Mouse (Mus musculus) T-helper 1 cell (primary cell): ENCODE results near the gene Tmem140.

Experiments used
- in situ Hi-C: fragments of 300-600 bp; cut with MboI, MseI; formaldehyde crosslinking; loops from one replicate; pipeline ENCODE4 v1.15.1; 2025; ENCODE audit warnings: high pct_unique_total_duplicates

The Tmem140 gene

DNA sequence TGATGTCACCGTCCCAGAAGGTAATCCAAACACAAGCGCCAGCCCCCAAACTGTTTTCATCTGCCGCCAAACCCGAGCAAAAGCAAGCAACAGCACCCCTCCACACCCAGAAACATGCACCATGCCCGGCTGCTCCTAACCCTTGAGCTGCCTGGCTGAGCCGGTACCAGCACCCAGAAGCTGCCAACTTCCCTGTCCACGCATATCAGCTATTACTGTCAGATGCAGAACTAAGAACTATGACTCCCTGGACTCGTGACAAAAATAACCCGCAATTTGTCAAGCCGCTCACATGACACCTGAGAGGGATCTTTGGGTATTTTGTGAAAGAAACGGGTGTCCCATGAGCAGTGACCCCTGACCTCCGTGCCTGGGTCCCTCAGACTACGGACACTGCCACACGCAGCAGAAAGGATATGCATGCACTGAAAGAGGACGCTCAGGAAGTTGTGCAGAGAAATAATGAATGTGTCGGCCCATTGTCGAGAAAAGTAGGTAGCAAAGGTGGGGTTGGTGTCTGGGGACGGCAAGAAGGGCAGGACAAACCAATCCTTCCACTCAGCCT, 44.8 kb downstream of the Tmem140 start:
- in situ Hi-C loops: no loop called here

DNA sequence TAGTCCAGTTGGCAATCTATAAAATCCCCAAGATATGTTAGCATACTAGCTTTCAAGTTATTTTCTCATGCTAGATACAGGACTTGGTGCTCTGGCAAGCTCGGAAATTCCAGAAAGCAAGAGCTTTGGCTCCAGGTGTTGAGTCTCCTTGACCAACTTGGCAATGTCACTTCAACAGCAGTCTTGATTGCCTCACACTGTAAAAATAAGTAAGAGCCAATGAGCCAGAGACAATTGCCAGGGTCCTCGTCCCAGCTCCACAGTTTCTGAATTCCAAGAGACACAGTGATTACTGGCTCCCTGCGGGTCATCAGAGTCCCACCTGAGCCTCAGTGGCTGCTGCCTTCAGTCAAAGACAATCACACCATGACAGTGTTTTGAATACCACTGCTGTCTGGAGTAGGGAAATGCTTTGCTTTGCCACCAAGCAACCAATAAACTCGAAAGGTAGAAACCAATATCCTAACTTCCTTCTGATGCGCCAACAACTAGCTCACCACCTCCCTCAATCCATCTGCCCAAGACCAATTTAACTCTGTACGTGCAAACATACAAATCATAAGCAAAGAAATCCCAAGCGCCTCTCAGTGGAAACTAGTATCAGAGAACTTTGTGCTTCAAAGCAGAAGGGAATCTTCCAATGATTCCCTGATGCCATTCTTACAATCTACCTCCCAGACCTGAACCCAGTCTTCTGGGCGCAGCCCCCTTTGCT, 46.8 kb downstream of the Tmem140 start:
- in situ Hi-C loops: no loop called here

DNA sequence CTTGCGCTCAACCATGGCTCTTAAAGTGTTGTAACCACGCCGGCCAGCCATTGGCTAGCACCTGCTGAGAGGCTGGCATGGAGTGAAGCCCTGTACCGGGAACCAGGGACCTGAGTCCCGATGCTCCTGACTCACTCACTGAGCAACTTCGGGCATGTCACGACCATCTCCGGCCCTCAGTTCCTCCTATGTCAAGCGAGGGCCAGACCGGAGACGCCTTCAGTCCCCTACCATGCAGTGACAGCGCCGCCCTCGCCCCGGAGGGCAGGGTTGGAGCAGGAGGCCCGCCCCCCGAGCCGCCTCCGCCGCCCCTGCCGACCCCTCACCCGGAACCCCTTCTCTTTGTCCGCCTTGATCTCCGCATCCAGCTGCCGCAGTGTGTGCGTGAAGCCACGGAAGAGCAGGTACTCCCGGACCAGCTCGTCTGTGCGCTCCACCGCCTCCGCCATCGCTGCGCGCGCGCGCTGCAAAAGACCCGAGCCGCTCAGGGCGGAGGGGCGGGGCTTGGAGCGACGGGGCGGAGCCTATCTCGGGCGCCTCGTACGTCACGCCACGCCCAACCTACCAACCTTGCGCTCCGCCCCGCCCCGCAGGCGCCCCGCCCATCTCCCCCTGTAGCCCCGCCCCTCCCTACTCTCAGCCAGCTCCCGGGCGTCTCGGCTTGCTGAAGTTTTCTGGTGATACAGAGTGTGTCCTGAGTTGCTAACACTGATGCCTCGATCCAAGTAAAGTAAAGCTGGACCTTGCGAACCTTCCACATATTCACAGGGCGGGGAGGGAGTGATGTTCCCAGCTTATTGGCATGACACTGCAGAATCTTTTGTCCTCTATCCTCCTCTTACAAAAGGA, 47.6 kb downstream of the Tmem140 start, which contains the start of gene Wdr91:
Gene Wdr91, minus strand, starts transcription at position 506 of the 849 bp plus-strand sequence.
- in situ Hi-C loops: no loop called here

DNA sequence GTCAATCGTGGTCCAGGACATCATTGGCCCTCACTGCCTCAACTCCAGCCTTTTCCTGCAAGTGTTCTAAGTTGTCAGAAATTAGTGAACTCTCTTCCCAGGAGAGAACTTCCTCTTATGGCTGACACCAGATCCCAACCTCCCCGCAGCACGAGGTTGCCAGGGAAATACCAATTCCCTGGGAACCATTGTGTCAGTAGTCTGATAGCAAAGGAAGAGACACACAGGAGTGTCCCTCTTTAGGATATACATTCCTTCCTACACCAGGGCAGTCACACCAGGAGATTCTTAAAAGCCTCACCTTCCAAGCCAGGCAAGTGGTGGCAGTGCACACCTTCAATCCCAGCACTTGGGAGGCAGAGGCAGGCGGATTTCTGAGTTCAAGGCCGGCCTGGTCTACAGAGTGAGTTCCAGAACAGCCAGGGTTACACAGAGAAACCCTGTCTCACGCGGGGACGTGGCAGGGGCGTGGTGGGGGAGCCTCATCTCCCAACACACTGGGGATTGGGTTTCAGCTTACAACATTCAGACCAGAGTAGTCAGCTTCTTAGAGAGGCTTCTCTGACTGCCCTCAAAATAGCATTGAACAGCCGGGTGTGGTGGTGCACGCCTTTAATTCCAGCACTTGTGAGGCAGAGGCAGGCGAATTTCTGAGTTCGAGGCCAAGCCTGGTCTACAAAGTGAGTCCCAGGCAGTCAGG, 50.5 kb downstream of the Tmem140 start:
- in situ Hi-C loops: no loop called here

DNA sequence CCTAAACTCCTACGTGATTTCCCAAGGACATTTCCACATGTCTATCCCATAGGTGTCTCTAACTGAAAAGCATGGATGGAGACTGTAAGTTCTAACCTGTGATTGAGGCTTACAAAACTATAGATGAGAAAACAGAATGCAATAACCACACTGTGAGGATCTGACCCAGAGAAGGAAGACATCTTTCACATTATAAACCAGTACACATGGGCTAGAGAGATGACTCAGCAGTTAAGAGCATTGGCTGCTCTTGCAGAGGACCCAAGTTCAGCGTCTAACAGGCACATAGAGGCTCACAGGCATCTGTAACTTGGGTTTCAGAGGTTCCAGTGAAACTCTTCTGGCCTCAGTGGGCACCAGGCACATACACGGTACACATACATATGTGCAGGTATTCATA, 51.5 kb downstream of the Tmem140 start:
- in situ Hi-C loops: no loop called here

DNA sequence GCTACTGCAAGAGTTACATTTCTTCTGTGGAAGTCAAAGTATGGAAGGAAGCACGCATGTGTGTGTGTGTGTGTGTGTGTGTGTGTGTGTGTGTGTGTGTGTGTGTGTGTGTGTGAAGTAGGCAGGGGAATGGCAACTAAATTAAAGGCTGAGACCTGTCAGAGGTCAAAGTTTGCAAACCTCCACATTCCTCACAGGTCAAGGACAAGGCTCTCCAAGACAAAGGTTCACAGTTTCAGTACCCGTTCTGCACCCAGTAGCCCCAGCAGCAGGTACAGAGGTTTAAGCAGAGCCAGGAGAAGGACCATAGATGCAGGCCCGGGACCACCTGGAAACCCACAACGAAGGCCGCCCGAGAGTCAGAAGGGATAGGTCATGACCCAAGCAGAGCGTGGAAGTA, 56.2 kb downstream of the Tmem140 start:
- in situ Hi-C loops: no loop called here

DNA sequence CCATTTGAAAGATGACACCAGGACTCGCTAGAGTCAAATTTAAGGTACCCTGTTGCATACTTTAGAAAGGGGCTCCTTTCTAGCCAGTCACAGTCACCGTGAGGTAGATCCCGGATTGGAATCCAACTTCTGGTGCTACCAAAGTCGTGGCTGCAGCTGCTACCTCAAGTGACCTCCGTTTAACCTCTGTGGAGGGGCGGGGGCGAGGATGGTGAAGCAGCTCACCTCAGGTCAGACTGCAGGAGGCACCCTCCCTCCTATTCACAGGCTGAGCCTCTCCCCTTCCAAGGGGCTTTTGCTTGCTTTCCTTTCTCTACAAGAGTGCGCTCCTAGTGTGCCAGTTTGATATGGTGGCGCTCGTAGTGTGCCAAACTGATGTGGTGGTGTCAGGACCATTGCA, 57.0 kb downstream of the Tmem140 start, which contains the start of gene Stra8:
Gene Stra8, plus strand, starts transcription at position 208 of the 400 bp plus-strand sequence.
- in situ Hi-C loops: no loop called here

DNA sequence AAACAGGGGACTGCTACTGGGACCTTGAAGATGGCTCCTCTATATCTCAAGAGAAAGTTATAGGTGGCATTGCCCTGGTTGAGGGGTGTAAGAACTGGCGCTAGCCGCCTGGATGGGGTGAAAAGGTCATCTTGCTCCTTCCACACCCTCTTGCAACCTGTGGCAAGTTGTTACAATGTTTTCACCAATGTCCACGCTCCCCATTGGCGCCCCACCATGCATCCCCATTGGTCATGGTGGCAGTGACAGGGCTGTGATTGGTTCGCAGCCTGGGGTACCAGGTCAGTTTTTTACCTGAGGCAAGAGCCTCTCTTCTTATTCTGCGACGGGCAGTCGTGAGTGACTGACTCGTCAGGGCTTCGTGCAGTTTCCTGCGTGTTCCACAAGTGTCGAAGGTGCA, 57.7 kb downstream of the Tmem140 start:
- in situ Hi-C loops: no loop called here

DNA sequence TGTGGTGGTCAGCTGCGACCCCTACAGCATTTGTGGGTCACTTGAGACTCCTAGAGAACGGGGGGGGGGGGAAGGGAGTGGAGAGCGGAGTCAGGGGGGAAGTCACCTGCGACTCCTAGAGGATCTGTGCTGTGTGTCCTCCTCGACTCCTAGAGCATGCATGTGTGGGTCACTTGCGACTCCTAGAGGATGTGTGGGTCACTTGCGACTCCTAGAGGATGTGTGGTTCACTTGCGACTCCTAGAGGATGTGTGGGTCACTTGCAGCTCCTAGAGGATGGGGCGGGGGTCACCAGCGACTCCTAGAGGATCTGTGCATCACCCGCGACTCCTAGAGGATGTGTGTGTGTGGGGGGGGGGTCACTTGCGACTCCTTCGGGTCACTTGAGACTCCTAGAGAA, 59.0 kb downstream of the Tmem140 start:
- in situ Hi-C loops: no loop called here
